Comparison of ENCODE assay signal across 8 mouse cellular contexts in the genomic region with DNA sequence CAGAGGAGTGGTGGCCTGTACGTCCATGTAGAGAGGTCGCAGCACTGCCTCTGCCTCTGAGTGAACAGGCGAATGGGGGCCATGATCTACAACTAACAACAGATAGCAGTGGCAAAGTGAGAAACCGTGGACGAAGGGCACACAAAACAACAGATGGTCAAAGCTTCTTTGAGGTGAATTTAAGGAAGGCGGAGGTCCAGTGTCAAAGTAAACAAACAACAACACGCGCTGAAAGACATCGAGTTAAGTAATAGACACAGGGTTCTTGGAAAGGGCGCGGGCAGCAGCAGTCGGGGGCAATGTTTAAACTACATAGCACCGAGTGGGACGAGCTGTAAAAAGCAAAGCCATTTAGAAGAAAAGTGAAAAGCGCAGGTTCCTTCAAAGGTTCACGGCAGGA. TPM values are rescaled to one million over a fixed set of nuclear protein-coding genes. Genes with fewer than 3 reads are reported as not detected.
DNase-seq lines count a peak whose midpoint lies in the region; ATAC-seq lines count a peak whose summit lies in the region.

No protein-coding gene starts in this region.

- no peaks in the 10 kb centered on the region for H3K9me3 ChIP-seq in embryonic facial prominence, embryonic 14.5 days (ENCODE audit: control insufficient read depth, low read length)
- no peaks in the 10 kb centered on the region for H3K9me3 ChIP-seq in limb, embryonic 10.5 days (replicated peaks)
- no peaks in the 10 kb centered on the region for H3K9me3 ChIP-seq in neural tube, embryonic 12.5 days

- H3K4me1 ChIP-seq in embryonic facial prominence, embryonic 14.5 days (ENCODE audit: control insufficient read depth, insufficient read depth, low read length) = peaks cover 4% of the 10 kb centered on the region; the same call in 1 of the 2 replicates
- H3K4me1 ChIP-seq in limb, embryonic 10.5 days = peaks cover 10% of the 10 kb centered on the region
- peaks cover 12% of the 10 kb centered on the region for H3K4me1 ChIP-seq in neural tube, embryonic 12.5 days

- no peak for ATAC-seq in embryonic facial prominence, embryonic 14.5 days (ENCODE audit: low read depth)
- peak; percentile 10; the same call in 1 of the 2 replicates for ATAC-seq in neural tube, embryonic 12.5 days (ENCODE audit: low FRiP score, low read depth)

- H3K4me3 ChIP-seq in embryonic facial prominence, embryonic 14.5 days (ENCODE audit: low read depth, low read length) = peak overlapping the region; percentile 85
- peak overlapping the region; percentile 81 for H3K4me3 ChIP-seq in limb, embryonic 10.5 days
- H3K4me3 ChIP-seq in neural tube, embryonic 12.5 days = peak overlapping the region; percentile 75

- DNase-seq in spleen, adult 12 weeks (ENCODE audit: low spot score) = peak; percentile 8
- DNase-seq in spleen, postnatal 4 days (ENCODE audit: low spot score in 2 of 2) = no peak
- DNase-seq in embryonic facial prominence, embryonic 14.5 days (ENCODE audit: low spot score) = no peak
- DNase-seq in limb, embryonic 10.5 days (ENCODE audit: low spot score) = no peak
- DNase-seq in layer of hippocampus, adult 8-10 months (ENCODE audit: low spot score in 2 of 2) = no peak
- DNase-seq in gastrocnemius, postnatal 36 days = no peak
- no peak for DNase-seq in urinary bladder, postnatal 25 days (ENCODE audit: low spot score)

- peak overlapping the region; percentile 82 for H3K4me2 ChIP-seq in embryonic facial prominence, embryonic 14.5 days (ENCODE audit: low read depth, low read length)
- H3K4me2 ChIP-seq in neural tube, embryonic 12.5 days (replicated peaks) = peak overlapping the region; percentile 74

- peak overlapping the region; percentile 91 for H3K9ac ChIP-seq in embryonic facial prominence, embryonic 14.5 days (ENCODE audit: low read depth, low read length)
- peak overlapping the region; percentile 81 for H3K9ac ChIP-seq in neural tube, embryonic 12.5 days

- H3K27ac ChIP-seq in embryonic facial prominence, embryonic 14.5 days (replicated peaks; ENCODE audit: low read depth, low read length) = peak overlapping the region; percentile 93
- peak overlapping the region; percentile 93 for H3K27ac ChIP-seq in limb, embryonic 10.5 days
- peak overlapping the region; percentile 86 for H3K27ac ChIP-seq in neural tube, embryonic 12.5 days

- no peaks in the 10 kb centered on the region for H3K27me3 ChIP-seq in embryonic facial prominence, embryonic 14.5 days (replicated peaks; ENCODE audit: control insufficient read depth, insufficient read depth, low read length)
- H3K27me3 ChIP-seq in limb, embryonic 10.5 days (ENCODE audit: low read depth, poor library complexity, severe bottlenecking) = no peaks in the 10 kb centered on the region
- H3K27me3 ChIP-seq in neural tube, embryonic 12.5 days (replicated peaks) = no peaks in the 10 kb centered on the region

- intact Hi-C loops in gastrocnemius, postnatal 36 days (cut with DNase I) = loop anchor here (5.0 kb wide), 2 partner anchors 134 to 181 kb away; no protein-coding TSS in a partner anchor

- WGBS in embryonic facial prominence, embryonic 14.5 days = 1% methylated on average over 16 of the region's 16 CpGs
- WGBS in limb, embryonic 10.5 days = 2% methylated on average over 16 of the region's 16 CpGs
- WGBS in neural tube, embryonic 12.5 days = 2% methylated on average over 16 of the region's 16 CpGs

- peaks cover 23% of the 10 kb centered on the region for H3K36me3 ChIP-seq in embryonic facial prominence, embryonic 14.5 days (ENCODE audit: control insufficient read depth, insufficient read depth, low read length)
- peaks cover 46% of the 10 kb centered on the region for H3K36me3 ChIP-seq in limb, embryonic 10.5 days
- peaks cover 26% of the 10 kb centered on the region for H3K36me3 ChIP-seq in neural tube, embryonic 12.5 days

RNA-seq across cellular contexts. Expression of a gene that starts 0.5 kb away (rescaled TPM):
- 411 and 416 TPM in 2 replicates for polyA plus RNA-seq in embryonic facial prominence, embryonic 14.5 days (2014; fragmentation: Nextera tagmentation; extraction: Ambion mirVana)
- 380 and 410 TPM in 2 replicates for polyA plus RNA-seq in limb, embryonic 10.5 days (2016; fragmentation: Nextera tagmentation; extraction: Ambion mirVana)
- 445 and 476 TPM in 2 replicates for polyA plus RNA-seq in neural tube, embryonic 12.5 days (2016; fragmentation: Nextera tagmentation; extraction: Ambion mirVana)
- 100 to 1,000 TPM in 3 of 4 experiments, 10 to 100 TPM in 1; 99.4 to 184 (median 132) TPM for total RNA-seq in layer of hippocampus, adult 8-10 months (2022)
- 100 to 1,000 TPM; 196 to 210 TPM for total RNA-seq in gastrocnemius, postnatal 36 days (2021)

RNA-seq across cellular contexts. Expression of a gene that starts 0.6 kb away (rescaled TPM):
- 36.0 and 40.8 TPM in 2 replicates for polyA plus RNA-seq in embryonic facial prominence, embryonic 14.5 days (2014; fragmentation: Nextera tagmentation; extraction: Ambion mirVana)
- 38.2 and 43.2 TPM in 2 replicates for polyA plus RNA-seq in limb, embryonic 10.5 days (2016; fragmentation: Nextera tagmentation; extraction: Ambion mirVana)
- 34.4 and 34.6 TPM in 2 replicates for polyA plus RNA-seq in neural tube, embryonic 12.5 days (2016; fragmentation: Nextera tagmentation; extraction: Ambion mirVana)
- 10 to 100 TPM; 39.0 to 54.5 (median 44.0) TPM for total RNA-seq in layer of hippocampus, adult 8-10 months (2022)
- 10 to 100 TPM; 70.8 to 77.4 TPM for total RNA-seq in gastrocnemius, postnatal 36 days (2021)

RNA-seq across cellular contexts. Expression of a gene that starts 16.5 kb away (rescaled TPM):
- polyA plus RNA-seq in embryonic facial prominence, embryonic 14.5 days (2014; fragmentation: Nextera tagmentation; extraction: Ambion mirVana) = 10.6 and 15.7 TPM in 2 replicates
- 15.9 and 26.5 TPM in 2 replicates for polyA plus RNA-seq in limb, embryonic 10.5 days (2016; fragmentation: Nextera tagmentation; extraction: Ambion mirVana)
- 27.9 and 30.2 TPM in 2 replicates for polyA plus RNA-seq in neural tube, embryonic 12.5 days (2016; fragmentation: Nextera tagmentation; extraction: Ambion mirVana)
- total RNA-seq in layer of hippocampus, adult 8-10 months (2022) = 10 to 100 TPM; 17.8 to 23.4 (median 20.3) TPM
- total RNA-seq in gastrocnemius, postnatal 36 days (2021) = 1 to 10 TPM; 4.2 to 4.4 TPM

RNA-seq across cellular contexts. Expression of a gene that starts 31.6 kb away (rescaled TPM):
- polyA plus RNA-seq in embryonic facial prominence, embryonic 14.5 days (2014; fragmentation: Nextera tagmentation; extraction: Ambion mirVana) = 26.2 and 27.7 TPM in 2 replicates
- 53.9 and 55.4 TPM in 2 replicates for polyA plus RNA-seq in limb, embryonic 10.5 days (2016; fragmentation: Nextera tagmentation; extraction: Ambion mirVana)
- polyA plus RNA-seq in neural tube, embryonic 12.5 days (2016; fragmentation: Nextera tagmentation; extraction: Ambion mirVana) = 31.8 and 48.5 TPM in 2 replicates
- 10 to 100 TPM; 25.4 to 37.4 (median 33.1) TPM for total RNA-seq in layer of hippocampus, adult 8-10 months (2022)
- total RNA-seq in gastrocnemius, postnatal 36 days (2021) = 1 to 10 TPM; 3.6 to 6.6 TPM

RNA-seq across cellular contexts. Expression of a gene that starts 31.6 kb away (rescaled TPM):
- 34.3 and 35.4 TPM in 2 replicates for polyA plus RNA-seq in embryonic facial prominence, embryonic 14.5 days (2014; fragmentation: Nextera tagmentation; extraction: Ambion mirVana)
- polyA plus RNA-seq in limb, embryonic 10.5 days (2016; fragmentation: Nextera tagmentation; extraction: Ambion mirVana) = 75.7 and 81.6 TPM in 2 replicates
- polyA plus RNA-seq in neural tube, embryonic 12.5 days (2016; fragmentation: Nextera tagmentation; extraction: Ambion mirVana) = 52.9 and 54.8 TPM in 2 replicates
- 10 to 100 TPM; 31.2 to 34.6 (median 33.0) TPM for total RNA-seq in layer of hippocampus, adult 8-10 months (2022)
- 1 to 10 TPM; 8.3 to 9.6 TPM for total RNA-seq in gastrocnemius, postnatal 36 days (2021)
